Mouse (Mus musculus) liver, adult 2 months (tissue): ENCODE results near the gene Trpt1. TPM values are rescaled to one million over a fixed set of nuclear protein-coding genes. Genes with fewer than 3 reads are reported as not detected.
A peak's percentile ranks its signal among the peaks of the same experiment; 100 is the strongest.

Experiments used
- DNase-seq: peaks from one replicate; pipeline ENCODE4 v3.0.0-alpha.2; 2011; ENCODE audit warnings: low read depth, low spot score; ENCODE audit errors: extremely low read depth
- H3K27ac ChIP-seq: fragments of 200-500 bp; replicated peaks from 2 replicates; pipeline ENCODE4 v1.5.1; 2012; ENCODE audit warnings: low read depth, mild to moderate bottlenecking, control low read depth, inconsistent platforms, low read length; ENCODE audit not compliant: insufficient read depth
- H3K27me3 ChIP-seq: fragments of 200-500 bp; 2 replicates; pipeline ENCODE4 v1.6.1; 2012; ENCODE audit warnings: mild to moderate bottlenecking, moderate library complexity, low read length, inconsistent platforms; ENCODE audit not compliant: control insufficient read depth, insufficient read depth
- H3K36me3 ChIP-seq: fragments of 200-500 bp; 2 replicates; pipeline ENCODE4 v1.6.1; 2012; ENCODE audit warnings: low read length, inconsistent platforms; ENCODE audit not compliant: control insufficient read depth, insufficient read depth
- H3K4me1 ChIP-seq: fragments of 200-500 bp; 2 replicates; pipeline ENCODE4 v1.6.1; 2011; ENCODE audit warnings: low read length; ENCODE audit not compliant: control insufficient read depth, insufficient read depth
- H3K4me3 ChIP-seq: fragments of 200-500 bp; 2 replicates; pipeline ENCODE4 v1.5.1; 2011; ENCODE audit warnings: low read depth, mild to moderate bottlenecking, control low read depth, low read length, moderate library complexity; ENCODE audit not compliant: insufficient read depth
- H3K79me2 ChIP-seq: fragments of 200-500 bp; 2 replicates; pipeline ENCODE4 v1.6.1; 2012; ENCODE audit warnings: inconsistent platforms, mild to moderate bottlenecking, low read length, moderate library complexity; ENCODE audit not compliant: control insufficient read depth, insufficient read depth
- H3K9ac ChIP-seq: fragments of 200-500 bp; 2 replicates; pipeline ENCODE4 v1.6.1; 2012; ENCODE audit warnings: low read depth, mild to moderate bottlenecking, control low read depth, inconsistent platforms, low read length
- CTCF ChIP-seq: fragments of 200-500 bp; IDR thresholded peaks from 2 replicates; pipeline ENCODE4 v1.5.1; 2011; ENCODE audit warnings: low read depth, low read length, control low read depth
- POLR2A ChIP-seq: fragments of 200-500 bp; IDR thresholded peaks from 2 replicates; pipeline ENCODE4 v1.6.1; 2011; ENCODE audit warnings: low read length, control low read depth; ENCODE audit not compliant: insufficient read depth; ENCODE audit errors: extremely low read depth
- WGBS: fragments of 180-500 bp; shearing (Covaris S2); methylation state at CpG from one replicate; pipeline ENCODE4 v1.1.7; 2018; 5-methylcytosine and 5-hydroxymethylcytosine counted together
- polyA plus RNA-seq: library from polyadenylated mRNA; depleted of rRNA; stranded (reverse); fragments of >200 nt; gene quantifications from 2 replicates; pipeline ENCODE4 v1.2.3, GENCODE M21; 2012
- total RNA-seq: library from RNA; depleted of rRNA; stranded (reverse); fragments of >200 nt; gene quantifications from 2 replicates; pipeline ENCODE4 v1.2.3, GENCODE M21; 2014

The Trpt1 gene
- total and polyA plus RNA-seq, 2 experiments, result 3.0 to 7.9 TPM

DNA sequence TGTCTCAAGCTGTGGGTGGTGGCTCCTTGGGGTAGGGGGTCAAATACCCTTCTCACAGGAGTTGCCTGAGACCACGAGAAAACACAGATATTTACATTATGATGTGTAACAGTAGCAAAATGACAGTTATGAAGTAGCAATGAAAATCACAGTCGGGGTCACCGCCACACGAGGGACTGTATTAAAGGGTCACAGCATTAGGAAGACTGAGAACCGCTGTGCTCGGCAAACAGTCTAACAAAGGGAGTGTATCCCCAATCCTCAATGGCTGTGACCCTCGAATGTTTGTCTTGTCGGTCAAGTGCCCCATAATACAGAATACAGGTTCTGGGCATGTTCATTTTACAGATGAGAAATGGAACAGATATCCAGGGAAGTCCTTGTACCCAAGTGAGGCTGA lies 1.9 kb upstream of the Trpt1 start:
- H3K4me1 ChIP-seq, result peaks cover 13% of the 10 kb centered on the region
- WGBS, result 92% methylated on average over 8 of the region's 8 CpGs
- no peaks in the 10 kb centered on the region for H3K36me3 ChIP-seq
- TF ChIP-seq CTCF (no peak), POLR2A (no peak)
- H3K4me3 ChIP-seq, result no peak overlapping the region
- H3K79me2 ChIP-seq, result no peaks in the 10 kb centered on the region
- no peak for DNase-seq
- no peaks in the 10 kb centered on the region for H3K27me3 ChIP-seq
- H3K9ac ChIP-seq, result no peak overlapping the region
- no peak overlapping the region for H3K27ac ChIP-seq

DNA sequence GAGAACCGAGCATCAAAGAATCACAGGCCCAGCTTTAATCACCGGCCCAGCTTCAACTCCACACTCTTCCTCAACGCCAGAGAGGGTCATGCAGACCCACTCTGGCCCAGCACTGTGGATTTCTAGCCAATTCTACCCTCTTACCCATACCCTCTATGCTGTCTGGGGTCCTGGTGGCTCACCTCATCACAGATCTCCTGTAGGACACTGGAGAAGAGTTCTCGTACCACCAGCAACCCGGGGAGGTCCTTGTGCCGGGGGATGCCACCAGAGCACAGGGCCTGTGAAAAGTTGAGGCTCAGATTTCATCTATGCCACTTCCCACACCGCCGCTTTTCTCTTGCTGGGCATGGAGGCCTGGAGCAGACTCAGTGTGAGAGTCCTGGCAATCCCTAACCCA lies 1.4 kb upstream of the Trpt1 start:
- no peak for DNase-seq
- H3K36me3 ChIP-seq, result no peaks in the 10 kb centered on the region
- no peak for TF ChIP-seq CTCF
- TF ChIP-seq POLR2A, result no peak
- WGBS, result 90% methylated on average over 8 of the region's 8 CpGs
- H3K9ac ChIP-seq, result no peak overlapping the region
- no peak overlapping the region for H3K4me3 ChIP-seq
- no peak overlapping the region for H3K27ac ChIP-seq
- H3K27me3 ChIP-seq, result no peaks in the 10 kb centered on the region
- peaks cover 13% of the 10 kb centered on the region for H3K4me1 ChIP-seq
- H3K79me2 ChIP-seq, result no peaks in the 10 kb centered on the region

DNA sequence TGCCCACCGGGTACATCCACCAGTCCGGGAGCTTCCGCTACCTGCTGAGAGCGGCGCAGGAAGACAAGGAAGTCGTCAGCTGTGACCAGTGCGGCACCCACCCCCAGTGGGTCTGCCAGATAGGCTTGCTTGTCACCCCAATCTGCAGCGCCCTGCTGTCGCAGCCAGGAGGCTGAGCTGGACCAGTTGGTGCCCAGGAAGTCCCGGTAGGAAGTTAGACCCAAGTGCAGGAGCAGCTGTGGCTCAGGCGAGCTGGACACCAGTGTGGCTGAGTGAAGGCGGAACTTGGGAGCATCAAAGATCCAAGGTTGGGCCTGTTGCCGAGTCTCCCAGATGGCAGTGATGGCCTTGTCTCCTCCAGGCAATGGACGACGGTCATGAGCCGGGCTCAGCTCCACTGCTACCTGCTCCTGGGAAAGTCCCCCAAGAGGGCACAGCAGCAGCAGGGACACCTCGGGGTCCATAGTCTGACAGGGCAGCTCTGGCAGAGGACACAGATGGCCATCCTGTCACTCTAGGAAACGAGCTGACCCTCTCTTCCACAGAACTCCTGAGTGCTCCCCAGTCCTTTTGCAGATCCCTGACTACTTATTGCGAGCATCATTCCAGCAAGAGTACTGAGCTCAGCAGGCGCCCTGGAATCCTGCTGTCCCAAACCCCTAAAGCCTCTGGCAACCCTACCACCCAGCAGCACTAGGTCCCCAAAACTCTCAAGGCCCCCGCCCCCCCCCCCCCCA lies 508 bp upstream of the Trpt1 start:
- no peaks in the 10 kb centered on the region for H3K27me3 ChIP-seq
- peak overlapping the region; percentile 55 for H3K9ac ChIP-seq
- no peak for TF ChIP-seq CTCF
- TF ChIP-seq POLR2A, result no peak
- peak overlapping the region; percentile 28; the same call in 1 of the 2 replicates for H3K27ac ChIP-seq
- peaks cover 13% of the 10 kb centered on the region for H3K4me1 ChIP-seq
- H3K79me2 ChIP-seq, result no peaks in the 10 kb centered on the region
- DNase-seq, result no peak
- 38% methylated on average over 21 of the region's 21 CpGs for WGBS
- peak overlapping the region; percentile 64 for H3K4me3 ChIP-seq
- H3K36me3 ChIP-seq, result no peaks in the 10 kb centered on the region

DNA sequence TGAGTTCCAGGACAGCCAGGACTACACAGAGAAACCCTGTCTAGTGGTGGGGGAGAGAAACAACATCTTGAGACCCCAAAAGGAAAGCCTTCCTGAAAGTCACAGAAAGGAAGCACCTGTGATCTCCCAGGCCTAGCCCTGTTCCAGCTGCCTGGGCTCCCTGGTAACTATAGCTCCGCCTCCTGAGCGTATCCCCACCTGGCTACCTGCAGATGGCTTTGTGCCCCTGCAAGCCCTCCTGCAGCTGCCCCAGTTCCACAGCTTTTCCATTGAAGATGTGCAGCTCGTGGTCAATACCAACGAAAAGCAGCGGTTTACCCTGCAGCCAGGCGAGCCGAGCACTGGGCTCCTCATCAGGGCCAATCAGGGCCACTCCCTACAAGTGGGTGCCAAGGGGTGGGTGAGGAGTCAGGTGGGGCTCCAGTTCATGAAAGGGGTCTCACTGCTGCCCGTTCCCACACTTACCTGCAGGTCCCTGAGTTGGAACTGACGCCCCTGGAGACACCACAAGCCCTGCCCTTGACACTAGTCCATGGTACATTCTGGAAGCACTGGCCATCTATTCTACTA lies 1.9 kb downstream of the Trpt1 start:
- TF ChIP-seq CTCF (no peak), POLR2A (no peak)
- Histone ChIP-seq H3K36me3 (no peaks in the 10 kb centered on the region), H3K79me2 (no peaks in the 10 kb centered on the region), H3K27ac (no peak overlapping the region), H3K27me3 (no peaks in the 10 kb centered on the region), H3K9ac (no peak overlapping the region), H3K4me3 (no peak overlapping the region), H3K4me1 (peaks cover 12% of the 10 kb centered on the region)
- 96% methylated on average over 9 of the region's 9 CpGs for WGBS
- no peak for DNase-seq

- Histone ChIP-seq H3K79me2 (no peaks in the 10 kb centered on the region), H3K4me3 (no peak overlapping the region), H3K27me3 (no peaks in the 10 kb centered on the region), H3K36me3 (no peaks in the 10 kb centered on the region), H3K9ac (no peak overlapping the region), H3K27ac (no peak overlapping the region), H3K4me1 (peaks cover 12% of the 10 kb centered on the region)
- TF ChIP-seq CTCF (no peak), POLR2A (no peak)
- DNase-seq, result no peak
- 93% methylated on average over 19 of the region's 19 CpGs for WGBS
Measured at GRCm38 (mm10) chr19:6999360-7000063, 3.6 kb downstream of the Trpt1 start.
